Mouse (Mus musculus): ENCODE data around the gene Dlx4.

Dlx4 gene

DNA sequence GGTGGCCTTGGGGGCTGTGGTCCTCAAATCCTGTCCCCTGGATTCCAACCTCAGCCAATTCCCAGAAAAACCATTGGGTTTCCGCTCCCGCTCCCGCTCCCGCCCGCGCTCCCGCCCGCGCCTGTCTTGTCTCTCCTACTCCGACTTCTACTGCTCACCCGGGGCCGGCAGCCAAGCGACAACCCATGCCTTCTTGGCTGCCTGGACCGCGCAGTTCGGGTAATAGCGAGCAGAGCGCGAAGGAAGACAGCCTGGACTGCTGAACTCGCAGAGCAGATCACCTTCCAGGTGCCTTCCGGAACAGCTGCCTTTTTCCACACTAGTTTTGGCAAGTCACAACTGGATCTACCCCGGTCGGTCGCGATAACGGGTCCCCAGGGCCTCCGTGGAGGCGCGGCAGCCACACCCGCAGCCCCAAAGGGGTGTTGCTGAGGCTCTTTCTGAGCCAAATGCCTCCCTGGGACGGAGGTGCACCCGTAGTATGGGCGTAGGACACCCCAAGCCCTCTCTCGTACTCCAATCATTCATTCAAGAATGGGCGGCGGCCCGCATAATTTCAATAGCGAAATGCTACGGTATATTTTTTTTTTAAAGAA lies 3.0 kb downstream of the Dlx4 start:
- DNase-seq (ENCODE audit: low spot score) = no peak

DNA sequence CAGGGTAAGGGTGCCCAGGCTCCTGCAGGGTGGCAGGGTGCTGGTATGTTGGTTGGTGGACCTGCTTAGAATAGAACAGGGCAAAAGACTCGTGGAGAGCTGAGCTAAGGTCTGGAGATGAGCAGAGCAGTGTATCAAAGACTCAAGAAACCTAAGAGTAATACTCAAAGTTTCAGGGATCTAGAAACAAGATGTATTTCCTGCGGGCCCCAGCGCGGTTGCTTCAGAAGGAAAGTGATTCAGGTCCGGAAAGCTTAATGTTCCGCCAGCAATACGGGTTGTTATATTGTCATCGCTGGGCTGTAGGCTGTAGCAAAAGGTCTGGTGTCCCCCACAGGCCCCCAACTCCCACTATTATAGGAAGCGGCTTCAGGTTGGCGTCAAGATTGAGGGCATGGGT lies 3.8 kb downstream of the Dlx4 start:
- no peak for DNase-seq (ENCODE audit: low spot score)

DNA sequence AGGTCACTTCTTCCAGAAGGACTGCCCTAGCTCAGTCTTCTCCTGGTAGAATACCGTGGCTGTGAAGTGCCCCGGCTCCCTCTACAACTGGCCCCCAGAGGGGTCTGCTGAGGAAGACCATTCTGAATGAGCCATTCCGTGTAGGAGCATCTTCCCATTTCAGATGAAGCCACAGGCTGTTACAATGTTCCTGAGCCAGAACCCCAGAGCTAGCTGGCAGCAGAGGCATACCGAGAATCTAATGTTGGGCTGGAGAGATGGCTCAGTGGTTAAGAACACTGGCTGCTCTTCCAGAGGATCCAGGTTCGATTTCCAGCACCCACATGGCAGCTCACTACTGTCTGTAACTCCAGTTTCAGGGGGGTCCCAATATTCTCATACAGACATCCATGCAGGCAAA lies 6.2 kb downstream of the Dlx4 start:
- DNase-seq (ENCODE audit: low spot score) = no peak

DNA sequence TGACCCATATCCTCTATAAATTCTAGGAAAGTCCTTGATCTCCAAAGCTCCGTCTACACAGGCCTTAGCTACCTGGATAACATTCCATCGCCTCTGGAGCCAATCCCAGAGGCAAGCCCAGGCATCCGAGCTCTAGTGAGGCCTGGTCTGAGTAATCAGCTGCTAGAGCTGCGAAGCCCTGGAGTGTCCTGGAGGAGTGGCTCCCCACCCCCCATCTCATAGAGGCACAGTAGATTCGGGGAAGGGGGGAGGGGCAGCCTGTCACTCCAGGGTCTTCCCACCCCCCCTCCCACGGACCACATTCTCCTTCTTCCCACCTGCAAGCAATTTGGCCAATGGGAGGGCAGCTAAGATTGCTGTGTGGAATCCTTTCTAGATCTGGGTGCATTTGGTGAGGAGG lies 8.8 kb downstream of the Dlx4 start:
- DNase-seq (ENCODE audit: low spot score) = no peak

DNA sequence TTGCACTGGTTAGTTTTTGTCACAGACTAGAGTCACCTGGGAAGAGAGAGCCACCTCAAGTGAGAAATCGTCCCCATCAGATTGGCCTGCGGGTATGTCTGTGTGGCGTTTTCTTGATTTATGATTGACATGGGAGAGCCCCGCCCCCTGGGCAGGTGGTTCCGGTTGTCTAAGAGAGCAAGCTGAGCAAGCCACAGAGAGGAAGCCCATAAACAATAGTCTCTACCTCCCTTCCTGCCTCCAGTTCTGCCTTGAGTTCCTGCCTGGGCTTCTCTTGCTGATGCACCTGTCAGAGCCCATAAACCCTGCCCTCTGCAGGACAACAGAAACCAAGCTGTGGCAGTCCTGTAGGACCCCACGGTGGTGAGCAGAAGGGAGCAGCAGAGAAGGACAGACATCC lies 12.7 kb downstream of the Dlx4 start:
- DNase-seq (ENCODE audit: low spot score) = no peak

GRCm38 (mm10) chr11:95130668-95131252 lies 15.3 kb downstream of the Dlx4 start:
- no peak for DNase-seq (ENCODE audit: low spot score)

- DNase-seq (ENCODE audit: low spot score) = no peak
Measured at GRCm38 (mm10) chr11:95128359-95128758, 17.7 kb downstream of the Dlx4 start.

DNA sequence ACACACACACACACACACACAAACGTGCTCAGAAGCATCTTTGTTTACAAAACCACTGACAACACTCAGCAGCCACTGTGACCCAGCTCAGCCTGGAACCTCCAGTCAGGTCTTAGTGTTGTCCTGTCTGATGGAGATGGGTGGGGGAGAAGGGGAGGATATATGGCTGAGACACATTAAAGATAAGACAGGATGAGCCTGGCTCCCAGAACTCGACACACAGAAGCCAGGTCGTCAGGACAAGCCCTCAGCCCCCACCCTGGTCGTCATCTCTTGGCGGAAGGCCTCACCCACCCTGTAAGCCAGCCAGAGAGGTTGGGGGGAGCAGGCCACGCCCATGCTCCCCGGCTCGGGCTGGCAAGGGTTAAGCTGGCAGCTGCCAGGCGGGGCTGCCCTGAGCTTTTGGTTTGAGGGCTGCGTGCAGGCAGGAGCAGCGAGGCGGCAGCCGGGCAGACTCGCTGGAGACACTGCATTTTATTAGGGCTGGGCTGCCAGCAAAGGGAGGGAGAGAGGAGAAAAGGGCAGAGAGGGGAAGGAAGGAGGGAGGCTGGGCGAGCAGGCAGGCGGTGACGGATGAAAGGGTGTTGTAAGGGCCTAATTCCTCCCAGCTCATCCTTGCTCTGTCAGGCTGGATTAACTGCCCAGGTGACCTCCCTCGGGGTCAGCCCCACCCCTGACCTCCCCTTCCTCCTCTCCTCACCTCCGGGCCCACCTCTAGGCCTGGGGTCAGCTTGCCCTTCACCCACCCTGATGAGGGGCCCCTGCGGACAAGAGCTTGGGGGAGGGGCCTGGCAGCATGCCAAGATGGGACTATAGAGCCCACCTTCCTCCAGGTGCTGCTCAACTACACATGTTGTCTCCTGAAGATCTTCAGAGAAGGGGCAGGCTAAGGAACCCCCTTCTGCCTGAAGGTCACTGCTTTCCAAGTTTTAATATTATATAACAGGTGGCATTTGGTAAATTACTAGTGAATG lies 19.5 kb downstream of the Dlx4 start:
- no peak for DNase-seq (ENCODE audit: low spot score)

DNA sequence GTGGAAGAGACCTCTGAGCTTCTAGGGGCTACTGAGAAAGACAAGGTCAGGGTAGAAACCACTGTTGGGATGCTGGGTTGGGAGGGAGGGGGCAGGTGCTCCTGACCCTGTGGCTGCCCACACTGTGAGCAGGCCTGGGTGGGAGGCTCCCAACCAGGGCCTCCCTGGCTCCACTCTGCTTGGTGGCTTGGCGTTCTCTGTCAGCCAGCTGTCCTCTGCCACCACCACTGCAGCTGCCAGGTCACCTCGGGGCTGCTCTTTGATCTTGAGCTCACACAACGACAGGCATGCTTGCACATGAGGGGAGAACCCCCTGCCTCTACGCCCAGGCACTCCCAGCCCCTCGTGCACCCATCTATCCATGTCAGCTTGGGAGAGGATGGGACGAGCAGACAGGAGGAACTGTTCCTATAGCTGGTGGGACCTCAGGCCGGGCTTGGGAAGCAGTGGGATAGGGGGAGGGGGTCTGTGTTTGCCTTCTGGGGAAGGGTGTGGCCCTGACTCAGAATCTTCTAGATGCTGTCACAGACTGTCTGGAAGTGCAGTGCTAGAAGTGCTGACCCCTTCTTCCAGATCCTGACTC lies 20.6 kb downstream of the Dlx4 start:
- DNase-seq (ENCODE audit: low spot score) = no peak

DNA sequence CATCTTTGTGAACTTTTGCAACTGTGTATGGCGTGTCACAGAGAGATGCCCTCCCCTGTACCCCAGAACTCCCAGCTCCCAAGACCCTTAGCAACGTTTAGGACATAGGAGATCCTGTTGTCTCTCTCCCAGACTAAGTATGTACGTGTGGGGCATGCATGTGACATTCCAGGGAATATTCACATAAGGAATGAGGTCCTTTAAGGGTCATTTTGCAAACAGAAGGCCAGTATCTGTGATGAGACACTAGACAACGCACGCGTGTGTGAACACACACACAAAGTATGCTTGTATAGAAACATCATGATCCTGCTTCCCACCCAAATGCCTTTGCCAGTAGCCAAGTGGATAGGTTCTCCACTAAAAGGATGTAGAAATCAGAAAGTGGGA lies 24.0 kb downstream of the Dlx4 start:
- no peak for DNase-seq (ENCODE audit: low spot score)

DNA sequence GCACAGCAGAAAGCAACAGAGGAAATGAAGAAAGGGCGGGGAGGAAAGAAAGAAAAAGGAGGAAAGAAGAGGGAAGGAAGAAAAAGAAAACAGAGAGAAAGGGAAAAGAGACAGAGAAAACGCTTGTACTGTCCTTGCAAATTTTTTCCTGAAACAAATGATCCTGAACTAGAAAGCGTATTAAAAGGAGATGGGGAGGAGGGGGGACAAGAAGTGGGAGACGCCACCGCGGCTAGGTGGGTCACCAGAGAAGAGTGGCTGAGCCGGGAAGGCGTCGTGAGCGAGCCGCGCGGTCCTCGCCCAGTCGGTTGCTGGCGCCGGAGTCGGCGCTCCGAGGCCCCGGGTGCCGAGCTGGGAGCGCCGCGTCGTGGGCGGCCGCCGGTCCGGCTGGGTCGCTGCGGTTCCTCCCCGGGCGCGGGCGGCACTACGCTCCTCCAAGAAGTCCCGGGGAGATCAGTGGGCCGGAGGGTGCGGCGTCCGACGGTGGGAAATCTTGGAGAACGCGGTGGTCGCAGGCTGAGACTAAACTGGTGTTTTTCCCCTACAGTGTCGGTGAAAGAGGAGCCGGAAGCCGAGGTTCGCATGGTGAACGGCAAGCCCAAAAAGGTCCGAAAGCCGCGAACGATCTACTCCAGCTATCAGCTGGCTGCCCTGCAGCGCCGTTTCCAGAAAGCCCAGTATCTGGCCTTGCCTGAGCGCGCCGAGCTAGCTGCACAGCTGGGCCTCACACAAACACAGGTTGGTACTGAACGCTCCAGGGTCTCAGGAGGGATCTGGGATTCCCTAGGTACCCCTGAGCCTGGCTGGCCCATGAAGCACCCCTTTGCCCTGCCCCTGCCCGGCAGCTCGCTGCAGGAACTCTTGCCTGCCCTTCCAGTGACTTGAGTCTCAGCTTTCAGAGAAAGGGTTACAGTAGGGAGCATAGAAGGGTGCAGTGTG lies 24.6 kb downstream of the Dlx4 start:
- no peak for DNase-seq (ENCODE audit: low spot score)

- DNase-seq (ENCODE audit: low spot score) = no peak
Measured at GRCm38 (mm10) chr11:95120633-95121020, 25.4 kb downstream of the Dlx4 start.

GRCm38 (mm10) chr11:95119990-95120632 lies 26.0 kb downstream of the Dlx4 start, which contains the start of gene Dlx3:
TSS of gene Dlx3 (plus strand) at chr11:95120119.
- DNase-seq (ENCODE audit: low spot score) = no peak

- peak; percentile 51 for DNase-seq (ENCODE audit: low spot score)
Measured at GRCm38 (mm10) chr11:95118505-95118904, 27.6 kb downstream of the Dlx4 start.

DNA sequence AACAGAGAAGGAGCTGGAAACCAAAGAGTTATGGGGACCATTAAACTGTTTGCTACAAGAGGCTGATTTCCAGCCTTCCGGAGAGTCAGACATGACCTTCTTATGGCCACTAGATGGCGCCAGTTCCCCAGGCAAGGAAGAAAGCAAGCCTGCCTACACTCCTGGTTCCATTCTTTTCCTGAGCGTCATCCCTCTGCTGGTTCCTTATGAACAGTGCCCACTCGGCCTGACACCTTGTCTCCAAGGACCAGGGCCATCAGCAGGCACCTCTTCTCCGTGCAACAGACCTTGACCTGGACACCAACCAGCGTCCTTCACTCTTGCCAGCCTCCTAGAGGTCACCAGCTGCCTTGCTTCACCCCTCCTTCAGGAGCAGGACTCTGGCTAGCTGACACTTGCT lies 29.0 kb downstream of the Dlx4 start:
- DNase-seq (ENCODE audit: low spot score) = no peak

GRCm38 (mm10) chr11:95110081-95110480 lies 36.0 kb downstream of the Dlx4 start:
- no peak for DNase-seq (ENCODE audit: low spot score)

DNA sequence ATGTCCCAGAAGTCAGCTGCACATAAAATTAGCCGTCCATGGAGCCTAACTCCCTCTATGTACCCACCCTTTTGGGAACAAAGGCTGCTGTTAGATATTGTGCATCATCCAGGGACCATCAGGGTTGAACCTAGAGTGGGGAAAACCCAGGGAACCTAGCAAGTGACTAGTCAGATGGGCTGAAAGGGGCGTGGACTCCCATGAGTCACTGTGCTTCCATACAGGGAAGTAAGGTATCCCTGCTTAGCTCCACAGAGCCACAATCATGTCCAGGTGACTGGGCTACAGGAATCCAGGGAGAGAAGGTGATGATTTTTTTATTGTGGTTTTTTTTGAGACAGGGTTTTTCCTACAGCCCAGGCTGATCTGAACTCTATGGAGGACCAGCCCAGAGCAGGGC lies 37.1 kb downstream of the Dlx4 start:
- no peak for DNase-seq (ENCODE audit: low spot score)

- peak; percentile 49 for DNase-seq (ENCODE audit: low spot score)
Measured at GRCm38 (mm10) chr11:95106440-95107236, 39.4 kb downstream of the Dlx4 start.

- no peak for DNase-seq (ENCODE audit: low spot score)
Measured at GRCm38 (mm10) chr11:95105274-95105874, 40.7 kb downstream of the Dlx4 start.

DNA sequence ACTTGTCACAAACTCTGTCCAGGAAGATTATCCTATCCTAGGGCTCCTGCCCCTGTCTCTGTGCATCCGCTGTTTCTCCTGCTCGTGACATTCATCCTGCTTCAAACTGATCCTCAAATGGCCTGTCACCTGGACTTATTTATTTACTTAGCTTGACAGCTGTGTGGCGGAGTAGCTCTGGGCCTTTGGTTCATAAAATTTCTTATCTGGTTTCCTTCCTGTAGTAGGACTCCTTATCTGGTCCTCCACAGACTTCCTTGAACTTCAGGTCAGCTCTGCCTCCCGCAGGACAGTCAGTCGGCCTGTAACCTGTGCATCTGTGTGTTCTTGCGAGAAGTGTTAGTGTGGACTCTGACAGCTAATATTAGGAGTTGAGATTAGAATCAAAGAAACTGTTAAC lies 41.8 kb downstream of the Dlx4 start:
- no peak for DNase-seq (ENCODE audit: low spot score)

All from urinary bladder, postnatal 10 days (tissue).